Mouse (Mus musculus): ENCODE data around the gene Pth2r. TPM values are rescaled to one million over a fixed set of nuclear protein-coding genes. Genes with fewer than 3 reads are reported as not detected.

Pth2r gene
- polyA plus RNA-seq, 1 experiment from 2014 or later, result not detected

Other genes starting within 250 kb of the Pth2r start
- gene Akr1cl, start 249.3 kb upstream of the Pth2r start, polyA plus RNA-seq (2016; fragmentation: Nextera tagmentation; extraction: Ambion mirVana), result 0.78 and 0.99 TPM in 2 replicates
- not detected in 2 replicates for gene Cryge, start 230.9 kb upstream of the Pth2r start, polyA plus RNA-seq (2016; fragmentation: Nextera tagmentation; extraction: Ambion mirVana)
- gene Crygd, start 218.6 kb upstream of the Pth2r start, polyA plus RNA-seq (2016; fragmentation: Nextera tagmentation; extraction: Ambion mirVana), result not detected in 2 replicates
- not detected in 2 replicates for gene Crygc, start 208.4 kb upstream of the Pth2r start, polyA plus RNA-seq (2016; fragmentation: Nextera tagmentation; extraction: Ambion mirVana)
- 0.58 and 1.1 TPM in 2 replicates for gene Crygb, start 199.8 kb upstream of the Pth2r start, polyA plus RNA-seq (2016; fragmentation: Nextera tagmentation; extraction: Ambion mirVana)
- not detected in 2 replicates for gene Cryga, start 178.7 kb upstream of the Pth2r start, polyA plus RNA-seq (2016; fragmentation: Nextera tagmentation; extraction: Ambion mirVana)
- gene Gm28845, start 162.5 kb upstream of the Pth2r start, polyA plus RNA-seq (2016; fragmentation: Nextera tagmentation; extraction: Ambion mirVana), result not detected in 2 replicates
- 0.08 TPM in 1 of 2 replicates, not detected in the other for gene D630023F18Rik, start 158.8 kb upstream of the Pth2r start, polyA plus RNA-seq (2016; fragmentation: Nextera tagmentation; extraction: Ambion mirVana)
- 66.1 and 68.8 TPM in 2 replicates for gene Idh1, start 95.6 kb upstream of the Pth2r start, polyA plus RNA-seq (2016; fragmentation: Nextera tagmentation; extraction: Ambion mirVana)
- gene Pikfyve, start 95.4 kb upstream of the Pth2r start, polyA plus RNA-seq (2016; fragmentation: Nextera tagmentation; extraction: Ambion mirVana), result 9.5 and 11.1 TPM in 2 replicates

Data from heart, embryonic 12.5 days (tissue).